Mouse (Mus musculus): ENCODE results near the gene Pak3. TPM values are rescaled to one million over a fixed set of nuclear protein-coding genes. Genes with fewer than 3 reads are reported as not detected.

Pak3 gene
- total RNA-seq, 2 experiments from 2014 or later, result 134 to 137 TPM

Small RNA genes lying within 50 kb of the gene (microRNA-seq; reads per million reads assigned to microRNA genes)
- gene Gm47298, result 0 reads per million in 2 experiments

Other genes starting within 250 kb of the Pak3 start
- gene Chrdl1, start 124.3 kb upstream of the Pak3 start, total RNA-seq (2021), result 1 to 10 TPM; 3.3 to 3.8 TPM